Mouse (Mus musculus) embryonic fibroblast, embryonic 13.5 days (primary cell): ENCODE results near the gene Eps8l3.

Experiments
- CTCF ChIP-seq: IDR thresholded peaks from 2 replicates; pipeline ENCODE4 v1.5.1; 2011; ENCODE audit warnings: mild to moderate bottlenecking, control low read depth, low read length, moderate library complexity, borderline replicate concordance; ENCODE audit not compliant: insufficient read depth
- POLR2A ChIP-seq: IDR thresholded peaks from 2 replicates; pipeline ENCODE4 v1.6.1; 2011; ENCODE audit warnings: low read depth, mild to moderate bottlenecking, control low read depth, low read length, moderate library complexity

GRCm38 (mm10) chr3:107935888-107936287, 58.9 kb downstream of the Eps8l3 start:
- TF ChIP-seq POLR2A (no peak), CTCF (no peak)
